Mouse (Mus musculus): ENCODE results near the gene Cgnl1. TPM values are rescaled to one million over a fixed set of nuclear protein-coding genes. Genes with fewer than 3 reads are reported as not detected.

The Cgnl1 gene
- polyA plus RNA-seq, 1 experiment from 2014 or later, result 4.3 TPM

GRCm38 (mm10) chr9:71699087-71699486 lies 72.3 kb downstream of the Cgnl1 start:
- H3K27me3 ChIP-seq (replicated peaks; ENCODE audit: control insufficient read depth, insufficient read depth, low read length), result no peaks in the 10 kb centered on the region
- H3K9ac ChIP-seq (ENCODE audit: low read depth, low read length), result no peak overlapping the region
- H3K27ac ChIP-seq (ENCODE audit: low read depth, low read length), result no peak overlapping the region
- no peaks in the 10 kb centered on the region for H3K36me3 ChIP-seq (ENCODE audit: control insufficient read depth, insufficient read depth)
- no peak for TF ChIP-seq CTCF (IDR thresholded peaks at IDR 0.05; ENCODE audit: low read depth)
- H3K4me1 ChIP-seq (replicated peaks; ENCODE audit: control insufficient read depth, insufficient read depth, low read length), result 0 out of 2 replicates have a peak, but pooled peaks cover 4% of the 10 kb centered on the region
- WGBS, result 80% methylated on average over 5 of the region's 5 CpGs
- H3K4me3 ChIP-seq (ENCODE audit: low read depth, low read length), result no peak overlapping the region
- ATAC-seq, result no peak
- no peaks in the 10 kb centered on the region for H3K9me3 ChIP-seq (ENCODE audit: control insufficient read depth)
- H3K4me2 ChIP-seq (replicated peaks; ENCODE audit: low read depth), result no peak overlapping the region

- H3K9ac ChIP-seq (ENCODE audit: low read depth, low read length), result no peak overlapping the region
- no peak for ATAC-seq
- H3K27ac ChIP-seq (ENCODE audit: low read depth, low read length), result no peak overlapping the region
- H3K36me3 ChIP-seq (ENCODE audit: control insufficient read depth, insufficient read depth), result no peaks in the 10 kb centered on the region
- H3K9me3 ChIP-seq (ENCODE audit: control insufficient read depth), result no peaks in the 10 kb centered on the region
- no peak for TF ChIP-seq CTCF (IDR thresholded peaks at IDR 0.05; ENCODE audit: low read depth)
- H3K4me1 ChIP-seq (replicated peaks; ENCODE audit: control insufficient read depth, insufficient read depth, low read length), result 0 out of 2 replicates have a peak, but pooled peaks cover 4% of the 10 kb centered on the region
- H3K4me2 ChIP-seq (replicated peaks; ENCODE audit: low read depth), result no peak overlapping the region
- H3K4me3 ChIP-seq (ENCODE audit: low read depth, low read length), result no peak overlapping the region
- H3K27me3 ChIP-seq (replicated peaks; ENCODE audit: control insufficient read depth, insufficient read depth, low read length), result no peaks in the 10 kb centered on the region
- WGBS, result 87% methylated on average over 3 of the region's 3 CpGs
These were observed 73.3 kb downstream of the Cgnl1 start for GRCm38 (mm10) chr9:71698116-71698515.

GRCm38 (mm10) chr9:71697189-71697588 lies 74.2 kb downstream of the Cgnl1 start:
- Histone ChIP-seq H3K4me2 (replicated peaks; ENCODE audit: low read depth) (no peak overlapping the region), H3K27ac (ENCODE audit: low read depth, low read length) (no peak overlapping the region), H3K9ac (ENCODE audit: low read depth, low read length) (no peak overlapping the region), H3K36me3 (ENCODE audit: control insufficient read depth, insufficient read depth) (no peaks in the 10 kb centered on the region), H3K9me3 (ENCODE audit: control insufficient read depth) (no peaks in the 10 kb centered on the region), H3K4me1 (replicated peaks; ENCODE audit: control insufficient read depth, insufficient read depth, low read length) (0 out of 2 replicates have a peak, but pooled peaks cover 4% of the 10 kb centered on the region), H3K27me3 (replicated peaks; ENCODE audit: control insufficient read depth, insufficient read depth, low read length) (no peaks in the 10 kb centered on the region), H3K4me3 (ENCODE audit: low read depth, low read length) (no peak overlapping the region)
- TF ChIP-seq CTCF (IDR thresholded peaks at IDR 0.05; ENCODE audit: low read depth), result no peak
- 34% methylated on average over 2 of the region's 2 CpGs for WGBS
- ATAC-seq, result peak; percentile 77

GRCm38 (mm10) chr9:71696762-71697161 lies 74.6 kb downstream of the Cgnl1 start:
- ATAC-seq, result peak; percentile 64; the same call in 1 of the 2 replicates
- 70% methylated on average over 6 of the region's 6 CpGs for WGBS

GRCm38 (mm10) chr9:71695133-71695532 lies 76.3 kb downstream of the Cgnl1 start:
- Histone ChIP-seq H3K36me3 (ENCODE audit: control insufficient read depth, insufficient read depth) (no peaks in the 10 kb centered on the region), H3K27ac (ENCODE audit: low read depth, low read length) (no peak overlapping the region), H3K4me3 (ENCODE audit: low read depth, low read length) (no peak overlapping the region), H3K9ac (ENCODE audit: low read depth, low read length) (no peak overlapping the region), H3K4me2 (replicated peaks; ENCODE audit: low read depth) (no peak overlapping the region), H3K4me1 (replicated peaks; ENCODE audit: control insufficient read depth, insufficient read depth, low read length) (peaks cover 4% of the 10 kb centered on the region; the same call in 1 of the 2 replicates), H3K9me3 (ENCODE audit: control insufficient read depth) (no peaks in the 10 kb centered on the region), H3K27me3 (replicated peaks; ENCODE audit: control insufficient read depth, insufficient read depth, low read length) (no peaks in the 10 kb centered on the region)
- TF ChIP-seq CTCF (IDR thresholded peaks at IDR 0.05; ENCODE audit: low read depth), result no peak
- ATAC-seq, result no peak
- WGBS, result 61% methylated on average over 3 of the region's 3 CpGs

More at GRCm38 (mm10) chr9:71696762-71697161, 74.6 kb downstream of the Cgnl1 start:
- Histone ChIP-seq H3K27me3 (replicated peaks; ENCODE audit: control insufficient read depth, insufficient read depth, low read length) (no peaks in the 10 kb centered on the region), H3K27ac (ENCODE audit: low read depth, low read length) (no peak overlapping the region), H3K9me3 (ENCODE audit: control insufficient read depth) (no peaks in the 10 kb centered on the region), H3K36me3 (ENCODE audit: control insufficient read depth, insufficient read depth) (no peaks in the 10 kb centered on the region), H3K9ac (ENCODE audit: low read depth, low read length) (no peak overlapping the region), H3K4me3 (ENCODE audit: low read depth, low read length) (no peak overlapping the region), H3K4me2 (replicated peaks; ENCODE audit: low read depth) (no peak overlapping the region), H3K4me1 (replicated peaks; ENCODE audit: control insufficient read depth, insufficient read depth, low read length) (0 out of 2 replicates have a peak, but pooled peaks cover 4% of the 10 kb centered on the region)
- TF ChIP-seq CTCF (IDR thresholded peaks at IDR 0.05; ENCODE audit: low read depth), result no peak

- Histone ChIP-seq H3K9ac (ENCODE audit: low read depth, low read length) (no peak overlapping the region), H3K4me1 (replicated peaks; ENCODE audit: control insufficient read depth, insufficient read depth, low read length) (peaks cover 4% of the 10 kb centered on the region; the same call in 1 of the 2 replicates), H3K4me3 (ENCODE audit: low read depth, low read length) (no peak overlapping the region), H3K9me3 (ENCODE audit: control insufficient read depth) (no peaks in the 10 kb centered on the region), H3K27ac (ENCODE audit: low read depth, low read length) (no peak overlapping the region), H3K4me2 (replicated peaks; ENCODE audit: low read depth) (no peak overlapping the region), H3K27me3 (replicated peaks; ENCODE audit: control insufficient read depth, insufficient read depth, low read length) (no peaks in the 10 kb centered on the region), H3K36me3 (ENCODE audit: control insufficient read depth, insufficient read depth) (no peaks in the 10 kb centered on the region)
- ATAC-seq, result no peak
- no peak for TF ChIP-seq CTCF (IDR thresholded peaks at IDR 0.05; ENCODE audit: low read depth)
- WGBS, result 44% methylated on average over 4 of the region's 4 CpGs
These were observed 77.2 kb downstream of the Cgnl1 start for GRCm38 (mm10) chr9:71694223-71694622.

GRCm38 (mm10) chr9:71693771-71694170 lies 77.6 kb downstream of the Cgnl1 start:
- H3K4me2 ChIP-seq (replicated peaks; ENCODE audit: low read depth), result no peak overlapping the region
- no peaks in the 10 kb centered on the region for H3K27me3 ChIP-seq (replicated peaks; ENCODE audit: control insufficient read depth, insufficient read depth, low read length)
- WGBS, result 59% methylated on average over 4 of the region's 4 CpGs
- peaks cover 4% of the 10 kb centered on the region; the same call in 1 of the 2 replicates for H3K4me1 ChIP-seq (replicated peaks; ENCODE audit: control insufficient read depth, insufficient read depth, low read length)
- no peak overlapping the region for H3K9ac ChIP-seq (ENCODE audit: low read depth, low read length)
- no peak overlapping the region for H3K4me3 ChIP-seq (ENCODE audit: low read depth, low read length)
- ATAC-seq, result no peak
- TF ChIP-seq CTCF (IDR thresholded peaks at IDR 0.05; ENCODE audit: low read depth), result no peak
- no peaks in the 10 kb centered on the region for H3K36me3 ChIP-seq (ENCODE audit: control insufficient read depth, insufficient read depth)
- H3K27ac ChIP-seq (ENCODE audit: low read depth, low read length), result no peak overlapping the region
- no peaks in the 10 kb centered on the region for H3K9me3 ChIP-seq (ENCODE audit: control insufficient read depth)

Data from intestine, postnatal 0 days (tissue).